Mouse (Mus musculus): ENCODE measurements around the gene Clnk. TPM values are rescaled to one million over a fixed set of nuclear protein-coding genes. Genes with fewer than 3 reads are reported as not detected.

The Clnk gene
- total RNA-seq, 2 experiments from 2014 or later, result not detected

GRCm38 (mm10) chr5:38752749-38753148 is 123.9 kb downstream of the Clnk start:
- DNase-seq, result no peak

GRCm38 (mm10) chr5:38708940-38709581 is 167.6 kb downstream of the Clnk start:
- DNase-seq, result no peak

GRCm38 (mm10) chr5:38707364-38708075 is 169.1 kb downstream of the Clnk start:
- no peak for DNase-seq

- no peak for DNase-seq
Measured at GRCm38 (mm10) chr5:38702941-38703340, 173.7 kb downstream of the Clnk start.

DNA sequence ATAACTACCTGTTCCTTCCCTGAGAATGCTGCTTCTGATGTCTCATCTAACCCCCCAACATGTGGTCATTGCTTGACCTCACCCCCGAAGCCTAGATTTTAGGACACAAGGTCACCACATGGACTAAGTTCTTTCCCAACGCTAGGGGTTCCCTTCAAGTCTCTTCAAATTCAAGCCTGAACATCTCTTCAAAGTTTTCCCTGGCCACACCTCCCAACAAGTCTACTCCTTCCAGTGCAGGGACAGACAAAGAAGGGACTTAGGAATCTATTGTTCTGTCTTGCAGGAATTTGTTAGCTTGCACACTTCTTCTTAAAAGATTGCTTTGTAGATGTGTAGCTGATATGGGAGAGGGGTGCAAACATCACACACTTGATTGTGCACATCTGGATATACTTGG is 174.5 kb downstream of the Clnk start:
- DNase-seq, result no peak

DNA sequence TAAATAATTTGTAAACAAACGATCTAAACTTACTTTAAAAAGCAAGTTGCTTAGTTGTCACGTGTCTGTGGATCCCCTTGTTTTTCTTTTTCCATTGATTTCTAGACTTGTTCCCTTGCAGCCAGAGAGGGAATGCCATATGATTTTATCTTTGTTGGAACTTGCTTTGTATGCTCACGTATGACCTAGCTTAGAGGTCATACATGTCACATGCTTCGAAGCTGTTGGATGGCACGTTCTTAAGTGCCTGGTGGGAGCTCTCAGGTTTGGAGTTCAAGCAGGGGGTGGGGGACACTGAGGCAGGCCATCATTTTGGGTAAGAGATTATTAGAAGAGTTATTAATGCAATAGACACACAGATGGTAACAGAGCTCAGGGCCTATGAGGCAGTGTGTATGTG is 178.1 kb downstream of the Clnk start:
- DNase-seq, result no peak

DNA sequence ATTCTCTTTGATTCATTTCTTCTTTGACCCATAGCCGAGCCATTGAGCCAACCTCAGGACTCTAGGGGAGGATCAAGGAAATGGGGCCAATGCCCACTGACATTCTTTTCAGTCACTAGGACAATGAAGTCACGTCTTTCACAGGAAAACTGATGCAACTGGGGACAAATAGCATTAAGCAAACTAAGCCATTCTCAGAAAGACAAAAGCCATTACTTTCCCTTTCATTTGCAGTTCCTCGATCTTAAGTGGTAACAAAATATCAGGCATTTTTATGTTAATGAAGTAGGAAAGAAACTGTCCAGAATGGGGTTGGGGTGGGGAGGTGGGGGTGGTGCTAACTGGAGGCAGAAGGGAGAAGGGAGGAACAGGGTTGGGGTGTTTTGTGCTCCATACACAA is 178.6 kb downstream of the Clnk start:
- no peak for DNase-seq

DNA sequence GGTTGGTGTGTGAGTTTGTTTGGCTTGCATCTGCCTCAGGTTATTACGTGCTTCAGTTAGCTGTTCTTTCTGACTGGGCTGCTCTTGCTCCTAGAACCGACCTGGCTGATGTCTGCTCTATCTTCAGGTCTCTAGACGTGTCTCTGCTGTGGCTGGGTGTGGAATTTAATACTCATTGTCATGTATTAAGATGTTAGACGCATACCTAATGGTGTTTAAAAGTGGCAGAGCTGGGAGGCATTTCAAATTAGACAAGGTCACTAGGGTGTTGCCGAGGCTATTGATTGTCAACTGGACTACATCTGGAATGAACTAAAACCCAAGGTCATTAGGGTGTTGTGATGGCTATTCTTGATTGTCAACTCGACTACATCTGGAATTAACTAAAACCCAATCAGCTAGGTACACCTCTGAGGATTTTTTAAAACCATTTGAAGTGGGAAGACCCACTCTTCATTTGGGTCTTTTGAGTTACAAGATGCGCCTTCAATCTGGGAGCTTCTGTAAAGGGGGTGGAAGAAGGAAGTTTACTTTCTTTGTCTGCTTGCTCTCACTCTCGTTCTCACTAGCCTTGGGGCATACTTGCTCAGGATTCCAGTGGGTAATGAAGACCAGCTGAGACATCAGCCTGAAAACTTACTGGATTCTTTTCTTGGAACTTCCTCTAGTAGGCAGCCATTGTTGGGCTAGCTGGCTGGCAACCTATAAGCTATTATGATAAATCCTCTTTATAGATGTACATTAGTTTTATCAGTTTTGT is 179.8 kb downstream of the Clnk start:
- no peak for DNase-seq

GRCm38 (mm10) chr5:38692859-38693258 is 183.8 kb downstream of the Clnk start:
- DNase-seq, result no peak

DNA sequence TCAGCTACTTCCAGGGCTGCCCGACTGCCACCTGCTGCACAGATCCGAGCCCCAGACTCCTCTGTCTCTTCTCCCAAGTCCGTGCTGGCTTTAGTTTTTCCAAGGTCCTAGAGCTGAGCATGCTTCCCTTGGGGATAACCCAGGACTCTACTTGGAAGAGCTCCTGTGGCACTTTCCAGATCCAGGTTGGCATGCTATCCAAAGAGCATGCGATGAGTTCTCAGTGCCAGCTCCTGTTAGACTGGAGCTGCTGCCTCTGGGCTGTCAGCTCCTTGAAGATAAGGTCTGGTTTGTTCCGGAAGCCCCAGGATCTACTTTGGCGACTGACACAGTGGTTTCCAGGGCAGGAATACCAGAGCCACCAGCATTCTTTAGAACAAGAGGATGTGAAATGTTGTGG is 187.4 kb downstream of the Clnk start:
- DNase-seq, result no peak

- no peak for DNase-seq
Measured at GRCm38 (mm10) chr5:38687694-38688093, 188.9 kb downstream of the Clnk start.

DNA sequence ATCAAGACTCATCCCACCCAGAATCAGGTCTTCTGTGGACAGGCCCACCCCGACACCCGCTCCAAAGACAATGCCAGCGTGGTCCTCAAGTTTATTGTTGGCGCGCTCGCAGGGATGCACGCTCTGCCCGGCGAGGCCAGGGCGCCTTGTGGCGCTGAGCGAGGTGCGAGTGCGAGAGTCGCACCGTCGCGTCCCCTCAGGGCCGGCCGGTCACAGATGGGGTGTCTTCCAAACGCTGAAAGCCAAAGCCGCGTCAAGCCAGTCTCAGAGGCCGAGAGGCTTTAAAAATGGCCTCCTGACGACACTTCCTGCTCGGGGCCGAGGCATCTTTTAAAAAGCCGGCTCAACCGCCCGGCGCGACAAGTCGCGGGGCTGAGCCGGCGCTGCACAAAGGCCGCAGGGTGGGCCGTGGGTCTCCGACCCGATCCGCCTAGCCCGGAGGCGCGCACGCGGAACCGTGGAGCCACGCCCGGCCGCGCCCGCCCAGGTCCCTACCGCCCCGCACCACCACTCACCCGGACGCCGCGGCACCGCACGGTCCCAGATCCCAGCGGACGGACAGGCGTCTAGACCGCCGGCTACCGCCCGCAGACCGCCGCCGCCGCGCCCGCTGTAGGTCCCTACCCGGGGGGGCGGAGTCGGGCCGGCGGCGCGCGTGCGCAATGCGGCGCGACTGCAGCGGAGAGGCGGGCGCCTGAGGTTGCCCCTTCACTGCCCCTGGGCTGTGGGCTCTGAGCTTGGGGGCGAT is 192.3 kb downstream of the Clnk start, which contains the start of gene Zfp518b:
Gene Zfp518b, minus strand, starts transcription at position 663 of the 748 bp plus-strand sequence.
- DNase-seq, result peak; percentile 88

DNA sequence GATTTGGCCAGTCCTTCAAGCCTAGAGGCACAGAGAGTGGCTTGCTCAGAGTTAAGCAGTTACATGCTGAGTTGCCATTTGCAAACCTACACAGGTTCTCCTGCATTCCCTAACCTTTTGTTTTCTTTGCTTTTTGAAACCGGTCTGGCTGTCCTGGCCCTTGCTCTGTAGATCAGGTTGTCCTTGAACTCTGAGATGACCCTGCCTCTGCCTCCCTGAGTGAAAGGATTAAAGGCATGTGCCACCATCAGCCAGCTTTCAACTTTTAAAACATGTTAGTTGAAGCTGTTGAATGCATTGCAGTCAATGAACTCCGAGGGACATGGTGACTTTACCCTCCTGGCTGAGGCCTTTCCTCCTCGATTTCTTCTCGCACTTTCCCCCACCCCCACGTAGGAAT is 217.8 kb downstream of the Clnk start:
- DNase-seq, result no peak

Other genes starting within 250 kb of the Clnk start
- gene Zfp518b, start 192.0 kb downstream of the Clnk start, total RNA-seq (2021), result 1 to 10 TPM; 5.1 to 7.2 TPM

All from gastrocnemius, postnatal 10 days (tissue).